Mouse (Mus musculus) c-Kit-positive CD71-positive TER-119-negative erythroid progenitor cells, embryonic 14.5 days (primary cell): ENCODE data around the gene Polr3h.
"Not testable (repeated sequence)": the region's sequence is repeated elsewhere in the genome, so short reads cannot be mapped to it uniquely, and the experiment has no call there.

ENCODE experiments used
- DNase-seq: peaks from one replicate; pipeline ENCODE4 v3.0.0-alpha.2; 2013; ENCODE audit warnings: low read depth

Polr3h gene

GRCm38 (mm10) chr15:81915663-81916062 lies 10.4 kb downstream of the Polr3h start:
- DNase-seq: no peak

GRCm38 (mm10) chr15:81914668-81915067 lies 11.4 kb downstream of the Polr3h start:
- DNase-seq: peak; percentile 33

- DNase-seq: no peak
Measured at GRCm38 (mm10) chr15:81912498-81912897, 13.5 kb downstream of the Polr3h start.

- not testable (repeated sequence) for DNase-seq
Measured at GRCm38 (mm10) chr15:81908767-81909166, 17.3 kb downstream of the Polr3h start.

GRCm38 (mm10) chr15:81907953-81908352 lies 18.1 kb downstream of the Polr3h start:
- DNase-seq: no peak

- peak; percentile 65 for DNase-seq
Measured at GRCm38 (mm10) chr15:81904939-81905338, 21.1 kb downstream of the Polr3h start.

- no peak for DNase-seq
Measured at GRCm38 (mm10) chr15:81898751-81899150, 27.3 kb downstream of the Polr3h start.

GRCm38 (mm10) chr15:81897607-81898285 lies 28.3 kb downstream of the Polr3h start:
- no peak for DNase-seq

GRCm38 (mm10) chr15:81896407-81896806 lies 29.6 kb downstream of the Polr3h start:
- DNase-seq: no peak

GRCm38 (mm10) chr15:81894002-81894401 lies 32.0 kb downstream of the Polr3h start:
- no peak for DNase-seq

GRCm38 (mm10) chr15:81891822-81892580 lies 34.0 kb downstream of the Polr3h start:
- peak; percentile 48 for DNase-seq

- DNase-seq: peak; percentile 25
Measured at GRCm38 (mm10) chr15:81891140-81891802, 34.8 kb downstream of the Polr3h start.

GRCm38 (mm10) chr15:81889175-81889574 lies 36.9 kb downstream of the Polr3h start:
- DNase-seq: no peak

GRCm38 (mm10) chr15:81886795-81887550 lies 39.1 kb downstream of the Polr3h start:
- no peak for DNase-seq

GRCm38 (mm10) chr15:81885418-81885934 lies 40.6 kb downstream of the Polr3h start:
- no peak for DNase-seq

GRCm38 (mm10) chr15:81882348-81882747 lies 43.7 kb downstream of the Polr3h start:
- DNase-seq: no peak

GRCm38 (mm10) chr15:81879531-81880401 lies 46.3 kb downstream of the Polr3h start:
- DNase-seq: no peak

- DNase-seq: peak; percentile 100
Measured at GRCm38 (mm10) chr15:81872262-81873136, 53.5 kb downstream of the Polr3h start, which contains the start of gene Aco2. Gene Aco2, plus strand, starts transcription at chr15:81872309.

GRCm38 (mm10) chr15:81871604-81872261 lies 54.3 kb downstream of the Polr3h start, which contains the start of gene Phf5a:
Gene Phf5a, minus strand, starts transcription at chr15:81871911.
- DNase-seq: peak; percentile 94
